In the genomic region with DNA sequence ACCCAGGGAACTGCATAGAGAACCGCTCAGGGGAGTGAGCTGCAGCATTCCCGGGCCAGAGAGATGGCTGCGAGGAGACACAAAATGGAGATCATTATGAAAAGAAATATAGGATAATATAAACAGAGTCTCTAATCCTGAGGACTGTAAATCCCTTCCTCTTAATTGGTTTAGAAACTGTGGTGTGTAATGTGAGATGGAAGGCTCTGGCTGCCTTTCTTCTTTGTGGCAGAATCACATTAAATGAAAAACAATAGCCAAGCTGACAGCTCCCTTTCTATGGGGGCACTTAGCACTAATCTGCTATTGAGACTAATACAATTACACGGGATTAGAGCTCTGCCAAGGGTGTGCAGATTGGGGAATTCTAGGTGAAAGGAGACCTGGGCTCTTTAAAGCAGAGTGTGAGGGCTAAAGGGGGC, we compare ENCODE assay signal across 13 mouse cellular contexts.
A peak's percentile ranks its signal among the peaks of the same experiment; 100 is the strongest.
DNase-seq lines count a peak whose midpoint lies in the region; ATAC-seq and TF ChIP-seq lines count a peak whose summit lies in the region.
"Had no signal": no experiment of that assay in that cellular context is flagged by ENCODE, and none has a peak within 500 bp of the region (broad histone marks: within the 10 kb centered on the region; RNA-seq: fewer than 3 reads in every experiment).

No protein-coding gene starts in this region.

- no peak overlapping the region for H3K27ac ChIP-seq in embryonic facial prominence, embryonic 14.5 days (replicated peaks; ENCODE audit: low read depth, low read length)
- H3K27ac ChIP-seq in hindbrain, embryonic 11.5 days (ENCODE audit: low read depth, low read length), result no peak overlapping the region
- H3K27ac ChIP-seq in midbrain, embryonic 16.5 days (ENCODE audit: low read length), result no peak overlapping the region

- intact Hi-C loops in left cerebral cortex, postnatal 10 days (cut with DNase I), result no loop called here

- peaks cover 5% of the 10 kb centered on the region; the same call in 1 of the 2 replicates for H3K4me1 ChIP-seq in embryonic facial prominence, embryonic 14.5 days (ENCODE audit: control insufficient read depth, insufficient read depth, low read length)
- H3K4me1 ChIP-seq in hindbrain, embryonic 11.5 days (replicated peaks; ENCODE audit: control insufficient read depth, insufficient read depth, low read length), result no peaks in the 10 kb centered on the region
- H3K4me1 ChIP-seq in midbrain, embryonic 16.5 days (ENCODE audit: control insufficient read depth, insufficient read depth, low read length), result peaks cover 17% of the 10 kb centered on the region
- H3K4me1 ChIP-seq in lung, adult 2 months (ENCODE audit: control insufficient read depth, insufficient read depth, low read length), result no peaks in the 10 kb centered on the region
- H3K4me1 ChIP-seq: megakaryocyte, embryonic 14.5 days had no signal

- H3K9ac ChIP-seq in embryonic facial prominence, embryonic 14.5 days (ENCODE audit: low read depth, low read length), result no peak overlapping the region
- peak overlapping the region; percentile 16; the same call in 1 of the 2 replicates for H3K9ac ChIP-seq in hindbrain, embryonic 11.5 days (ENCODE audit: low read depth, low read length)
- H3K9ac ChIP-seq in midbrain, embryonic 16.5 days (ENCODE audit: low read depth, low read length), result no peak overlapping the region
- H3K9ac ChIP-seq: liver, postnatal 0 days had no signal

- TF ChIP-seq CTCF in brain, embryonic 14.5 days (IDR thresholded peaks at IDR 0.05; ENCODE audit: borderline replicate concordance, extremely low read depth, insufficient read depth, insufficient read length), result no peak
- TF ChIP-seq CTCF in lung, adult 2 months (IDR thresholded peaks at IDR 0.05; ENCODE audit: insufficient read depth, low read length), result no peak

- peak; percentile 93 for DNase-seq in brain, embryonic 14.5 days (ENCODE audit: low read depth)
- DNase-seq in embryonic facial prominence, embryonic 14.5 days (ENCODE audit: low spot score), result peak; percentile 70
- no peak for DNase-seq in hindbrain, embryonic 11.5 days (ENCODE audit: low spot score)
- DNase-seq in adrenal gland, adult 18-20 months (ENCODE audit: low spot score in 2 of 2), result no peak
- no peak for DNase-seq in lung, adult 2 months
- DNase-seq in left cerebral cortex, postnatal 10 days (ENCODE audit: extremely low spot score in 1 of 2, low spot score in 2 of 2), result no peak
- DNase-seq: adrenal gland, postnatal 14 days; liver, postnatal 0 days had no signal

- no peaks in the 10 kb centered on the region for H3K36me3 ChIP-seq in embryonic facial prominence, embryonic 14.5 days (ENCODE audit: control insufficient read depth, insufficient read depth, low read length)
- H3K36me3 ChIP-seq in hindbrain, embryonic 11.5 days (ENCODE audit: control insufficient read depth, insufficient read depth, low read length), result no peaks in the 10 kb centered on the region
- no peaks in the 10 kb centered on the region for H3K36me3 ChIP-seq in midbrain, embryonic 16.5 days (ENCODE audit: control insufficient read depth, insufficient read depth, low read length)

- H3K4me2 ChIP-seq in embryonic facial prominence, embryonic 14.5 days (ENCODE audit: low read depth, low read length), result no peak overlapping the region
- H3K4me2 ChIP-seq in hindbrain, embryonic 11.5 days (replicated peaks; ENCODE audit: low read depth, low read length), result no peak overlapping the region
- no peak overlapping the region for H3K4me2 ChIP-seq in midbrain, embryonic 16.5 days (ENCODE audit: low read length)

- WGBS in embryonic facial prominence, embryonic 14.5 days, result 17% methylated on average over 4 of the region's 4 CpGs
- 23% methylated on average over 4 of the region's 4 CpGs for WGBS in hindbrain, embryonic 11.5 days
- WGBS in midbrain, embryonic 16.5 days, result 14% methylated on average over 4 of the region's 4 CpGs
- 55% methylated on average over 4 of the region's 4 CpGs for WGBS in lung, adult 2 months

- peak; percentile 90 for ATAC-seq in embryonic facial prominence, embryonic 14.5 days (ENCODE audit: low read depth)
- no peak for ATAC-seq in hindbrain, embryonic 11.5 days (ENCODE audit: low FRiP score)
- peak; percentile 73 for ATAC-seq in midbrain, embryonic 16.5 days
- ATAC-seq: CD4-positive, CD25-positive, alpha-beta regulatory T cell, adult 4 months; intestine, embryonic 16.5 days; liver, postnatal 0 days; Patski had no signal

- no peaks in the 10 kb centered on the region for H3K9me3 ChIP-seq in embryonic facial prominence, embryonic 14.5 days (ENCODE audit: control insufficient read depth, low read length)
- H3K9me3 ChIP-seq in hindbrain, embryonic 11.5 days (ENCODE audit: control insufficient read depth, low read length), result no peaks in the 10 kb centered on the region
- H3K9me3 ChIP-seq in midbrain, embryonic 16.5 days (replicated peaks; ENCODE audit: control insufficient read depth, low read length, poor library complexity, severe bottlenecking), result no peaks in the 10 kb centered on the region
- H3K9me3 ChIP-seq: megakaryocyte, embryonic 14.5 days had no signal

- TF ChIP-seq POLR2A in brain, embryonic 14.5 days (IDR thresholded peaks at IDR 0.05; ENCODE audit: borderline replicate concordance, extremely low read depth, insufficient read depth, insufficient read length, poor library complexity, severe bottlenecking), result no peak
- TF ChIP-seq POLR2A in lung, adult 2 months (IDR thresholded peaks at IDR 0.05; ENCODE audit: borderline replicate concordance, extremely low read depth, low read depth, low read length), result no peak

- H3K27me3 ChIP-seq in embryonic facial prominence, embryonic 14.5 days (replicated peaks; ENCODE audit: control insufficient read depth, insufficient read depth, low read length), result no peaks in the 10 kb centered on the region; the same call in 1 of the 2 replicates
- no peaks in the 10 kb centered on the region for H3K27me3 ChIP-seq in hindbrain, embryonic 11.5 days (ENCODE audit: control insufficient read depth, insufficient read depth, low read length)
- H3K27me3 ChIP-seq in midbrain, embryonic 16.5 days (ENCODE audit: control insufficient read depth, insufficient read depth, low read depth, low read length), result no peaks in the 10 kb centered on the region; the same call in 1 of the 2 replicates
- H3K27me3 ChIP-seq: megakaryocyte, embryonic 14.5 days had no signal

- H3K4me3 ChIP-seq in embryonic facial prominence, embryonic 14.5 days (ENCODE audit: low read depth, low read length), result no peak overlapping the region
- no peak overlapping the region for H3K4me3 ChIP-seq in hindbrain, embryonic 11.5 days (ENCODE audit: low read depth, low read length)
- H3K4me3 ChIP-seq in midbrain, embryonic 16.5 days (ENCODE audit: low read depth, low read length), result no peak overlapping the region
- no peak overlapping the region for H3K4me3 ChIP-seq in lung, adult 2 months (replicated peaks; ENCODE audit: extremely low read depth, low read depth, low read length)
- H3K4me3 ChIP-seq: megakaryocyte, embryonic 14.5 days had no signal

Comparison
In these comparisons a context has a peak if more than half of its experiments do, and no peak if none do; other contexts are left out.
1. DNase-seq: peak in brain, embryonic 14.5 days (single experiment) and embryonic facial prominence, embryonic 14.5 days (single experiment); none in hindbrain, embryonic 11.5 days (single experiment), adrenal gland, adult 18-20 months (0 of 2), lung, adult 2 months (single experiment) and left cerebral cortex, postnatal 10 days (0 of 2).